Comparison of ENCODE assay signal across 8 mouse cellular contexts in the genomic region with DNA sequence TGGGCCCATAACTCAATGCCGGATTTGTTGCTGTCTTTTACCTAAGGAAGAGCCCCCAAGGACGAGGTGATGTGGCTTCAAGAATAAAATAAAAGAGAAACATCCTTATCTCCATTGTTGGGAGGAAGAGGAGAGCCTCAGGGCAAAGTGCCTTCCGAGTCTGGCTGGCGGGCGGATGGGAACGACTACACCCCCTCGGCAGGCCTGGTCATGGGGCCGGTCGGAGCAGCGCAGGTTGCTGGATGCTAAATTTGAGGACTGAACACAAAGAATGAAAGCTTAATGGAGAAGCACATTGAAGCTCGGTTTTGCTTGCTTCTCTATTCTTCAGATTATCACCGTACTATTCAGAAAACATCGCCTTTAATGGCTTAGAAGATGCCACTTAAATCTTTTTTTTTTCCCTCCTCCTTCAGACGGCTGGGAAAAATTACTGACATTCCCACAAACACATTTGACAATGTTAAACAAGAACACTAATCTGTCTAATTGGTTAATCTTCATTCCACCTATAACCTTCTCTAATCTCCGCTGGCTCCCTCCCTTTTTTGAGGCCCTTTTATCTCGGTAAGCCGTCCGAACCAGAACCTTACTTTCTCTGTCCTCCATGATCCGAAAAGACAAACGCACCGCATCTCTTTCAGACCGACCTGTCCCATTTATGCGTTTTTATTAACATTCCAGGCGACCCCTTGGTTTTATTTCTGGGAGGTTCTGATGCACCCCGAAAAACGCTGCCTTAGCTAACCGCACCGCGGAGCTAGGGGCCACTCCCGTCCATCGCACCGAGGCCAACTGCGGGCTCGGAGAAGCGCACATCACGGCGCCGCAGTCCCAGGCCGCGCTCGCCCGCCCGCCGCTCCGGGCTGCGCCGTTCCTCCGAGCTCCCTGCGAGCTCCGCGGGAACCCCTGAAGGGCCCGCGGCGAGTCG. TPM values are rescaled to one million over a fixed set of nuclear protein-coding genes. Genes with fewer than 3 reads are reported as not detected.
DNase-seq lines count a peak whose midpoint lies in the region; ATAC-seq and TF ChIP-seq lines count a peak whose summit lies in the region.

No protein-coding gene starts in this region.

- no peak for ATAC-seq in G1E (ENCODE audit: extremely low read depth, insufficient number of reproducible peaks, low FRiP score, poor library complexity, severe bottlenecking)
- ATAC-seq in forebrain, postnatal 0 days = peak; percentile 79
- peak; percentile 38 for ATAC-seq in megakaryocyte progenitor cell, adult 5-6 weeks (replicated peaks; ENCODE audit: poor library complexity)
- peak; percentile 74 for ATAC-seq in stomach, embryonic 16.5 days (ENCODE audit: insufficient read depth, low FRiP score)

- TF ChIP-seq POLR2A in heart, adult 2 months (IDR thresholded peaks at IDR 0.05; ENCODE audit: insufficient read depth, low read depth, low read length) = no peak

- H3K79me2 ChIP-seq in heart, adult 2 months (replicated peaks; ENCODE audit: control insufficient read depth, insufficient read depth, low read length) = peaks cover 2% of the 10 kb centered on the region; the same call in 1 of the 2 replicates

- H3K4me3 ChIP-seq in heart, adult 2 months = peak overlapping the region; percentile 90
- H3K4me3 ChIP-seq in G1E (ENCODE audit: low read depth, low read length) = peak overlapping the region; percentile 95
- H3K4me3 ChIP-seq in forebrain, postnatal 0 days (ENCODE audit: low read depth, low read length) = peak overlapping the region; percentile 62
- H3K4me3 ChIP-seq in stomach, embryonic 16.5 days (replicated peaks; ENCODE audit: low read length) = peak overlapping the region; percentile 91

- intact Hi-C loops in heart, adult 2 months (cut with DNase I) = loop anchor here (2.0 to 10.0 kb wide), 5 partner anchors 87 to 376 kb away; a partner anchor contains a TSS
- intact Hi-C loops in heart, postnatal 25 days (cut with DNase I) = loop anchor here (1.0 to 5.0 kb wide), 4 partner anchors 87 to 413 kb away; a partner anchor contains a TSS

- 4% methylated on average over 55 of the region's 55 CpGs for WGBS in heart, adult 2 months
- WGBS in forebrain, postnatal 0 days = 3% methylated on average over 55 of the region's 55 CpGs
- WGBS in stomach, embryonic 16.5 days = 3% methylated on average over 55 of the region's 55 CpGs

- no peak for TF ChIP-seq EP300 in heart, adult 2 months (IDR thresholded peaks at IDR 0.05; ENCODE audit: insufficient read depth, low read depth, low read length)

- no peaks in the 10 kb centered on the region for H3K27me3 ChIP-seq in heart, adult 2 months (ENCODE audit: control insufficient read depth, insufficient read depth, low read length)
- no peaks in the 10 kb centered on the region for H3K27me3 ChIP-seq in G1E (ENCODE audit: insufficient read depth, low read length)
- H3K27me3 ChIP-seq in forebrain, postnatal 0 days (ENCODE audit: insufficient read depth, low read length) = no peaks in the 10 kb centered on the region
- no peaks in the 10 kb centered on the region for H3K27me3 ChIP-seq in stomach, embryonic 16.5 days (ENCODE audit: control insufficient read depth, insufficient read depth, low read length)

- H3K9ac ChIP-seq in heart, adult 2 months (ENCODE audit: low read depth, low read length) = peak overlapping the region; percentile 94
- H3K9ac ChIP-seq in forebrain, postnatal 0 days = peak overlapping the region; percentile 95
- H3K9ac ChIP-seq in stomach, embryonic 16.5 days (ENCODE audit: low read length) = peak overlapping the region; percentile 97

- DNase-seq in heart, adult 2 months = no peak
- DNase-seq in heart, postnatal 25 days (ENCODE audit: low spot score) = no peak
- peak; percentile 18 for DNase-seq in G1E (ENCODE audit: low spot score)
- DNase-seq in cerebellum, postnatal 10 days = peak; percentile 59 to 77
- no peak for DNase-seq in forebrain, postnatal 0 days
- peak; percentile 34 for DNase-seq in kidney, postnatal 10 days

- peak overlapping the region; percentile 70 for H3K4me2 ChIP-seq in forebrain, postnatal 0 days (ENCODE audit: low read depth)
- H3K4me2 ChIP-seq in stomach, embryonic 16.5 days (ENCODE audit: low read depth, low read length) = peak overlapping the region; percentile 79

- H3K9me3 ChIP-seq in G1E (replicated peaks) = no peaks in the 10 kb centered on the region
- no peaks in the 10 kb centered on the region for H3K9me3 ChIP-seq in forebrain, postnatal 0 days (ENCODE audit: low read length)
- peaks cover 4% of the 10 kb centered on the region; the same call in 1 of the 2 replicates for H3K9me3 ChIP-seq in stomach, embryonic 16.5 days (replicated peaks; ENCODE audit: control insufficient read depth, low read length)

- no peak for TF ChIP-seq CTCF in heart, adult 2 months (IDR thresholded peaks at IDR 0.05)
- no peak for TF ChIP-seq CTCF in G1E (IDR thresholded peaks at IDR 0.05; ENCODE audit: low read depth, low read length)
- TF ChIP-seq CTCF in forebrain, postnatal 0 days (IDR thresholded peaks at IDR 0.05; ENCODE audit: low read depth) = no peak; the same call in 1 of the 2 replicates

- peaks cover 8% of the 10 kb centered on the region for H3K36me3 ChIP-seq in heart, adult 2 months (ENCODE audit: control insufficient read depth, insufficient read depth, low read length)
- H3K36me3 ChIP-seq in G1E (replicated peaks) = peaks cover 39% of the 10 kb centered on the region
- H3K36me3 ChIP-seq in forebrain, postnatal 0 days (ENCODE audit: insufficient read depth) = peaks cover 9% of the 10 kb centered on the region; the same call in 1 of the 2 replicates
- H3K36me3 ChIP-seq in stomach, embryonic 16.5 days (ENCODE audit: control insufficient read depth, insufficient read depth, low read length) = no peaks in the 10 kb centered on the region; the same call in 1 of the 2 replicates

- peak overlapping the region; percentile 97 for H3K27ac ChIP-seq in heart, adult 2 months
- H3K27ac ChIP-seq in forebrain, postnatal 0 days (ENCODE audit: low read depth, low read length) = peak overlapping the region; percentile 99
- H3K27ac ChIP-seq in stomach, embryonic 16.5 days (ENCODE audit: low read length) = peak overlapping the region; percentile 83

- H3K4me1 ChIP-seq in heart, adult 2 months (ENCODE audit: control insufficient read depth, insufficient read depth, low read length) = peaks cover 6% of the 10 kb centered on the region
- peaks cover 24% of the 10 kb centered on the region for H3K4me1 ChIP-seq in G1E (ENCODE audit: insufficient read depth, low read depth, low read length)
- peaks cover 7% of the 10 kb centered on the region; the same call in 1 of the 2 replicates for H3K4me1 ChIP-seq in forebrain, postnatal 0 days (ENCODE audit: insufficient read depth)
- peaks cover 7% of the 10 kb centered on the region for H3K4me1 ChIP-seq in stomach, embryonic 16.5 days (ENCODE audit: control insufficient read depth, insufficient read depth, low read length)

RNA-seq across cellular contexts. Expression of a gene that starts 0.7 kb away (rescaled TPM):
- total RNA-seq in heart, adult 2 months (2021) = 10 to 100 TPM; 40.8 to 41.9 TPM
- 14.1 and 20.1 TPM in 2 replicates for polyA plus RNA-seq in heart, adult 2 months (2012; rRNA removed)
- 10 to 100 TPM; 42.3 to 43.4 TPM for total RNA-seq in heart, postnatal 25 days (2021)
- total RNA-seq in G1E (2014; fragmentation: Nextera tagmentation) (73.5 and 85.3 TPM in 2 replicates), G1E (2017) (44.8 and 48.1 TPM in 2 replicates)
- 31.8 and 32.3 TPM in 2 replicates for polyA plus RNA-seq in G1E (2012)
- total RNA-seq in forebrain, postnatal 0 days (2014; rRNA removed) = 88.5 and 106 TPM in 2 replicates
- 53.6 and 61.2 TPM in 2 replicates for polyA plus RNA-seq in forebrain, postnatal 0 days (2015; fragmentation: Nextera tagmentation; extraction: Ambion mirVana)
- 52.8 and 54.9 TPM in 2 replicates for total RNA-seq in megakaryocyte progenitor cell, adult 5-6 weeks (2015)
- 48.5 and 48.9 TPM in 2 replicates for total RNA-seq in megakaryocyte progenitor cell, adult 5-6 weeks (2017)
- polyA plus RNA-seq in stomach, embryonic 16.5 days (2015; fragmentation: Nextera tagmentation; extraction: Ambion mirVana) = 44.3 and 48.9 TPM in 2 replicates

RNA-seq across cellular contexts. Expression of a gene that starts 32.3 kb away (rescaled TPM):
- 1 to 10 TPM; 1.6 to 2.6 TPM for total RNA-seq in heart, adult 2 months (2021)
- 4.9 and 7.5 TPM in 2 replicates for polyA plus RNA-seq in heart, adult 2 months (2012; rRNA removed)
- total RNA-seq in heart, postnatal 25 days (2021) = 1 to 10 TPM; 1.5 to 1.6 TPM
- total RNA-seq in G1E (2014; fragmentation: Nextera tagmentation) = 1.5 TPM in 1 of 2 replicates, not detected in the other
- 0.22 TPM in 1 of 2 replicates, not detected in the other for total RNA-seq in G1E (2017)
- polyA plus RNA-seq in G1E (2012) = not detected in 2 replicates
- 0.54 TPM in 1 of 2 replicates, not detected in the other for total RNA-seq in forebrain, postnatal 0 days (2014; rRNA removed)
- not detected in 2 replicates for polyA plus RNA-seq in forebrain, postnatal 0 days (2015; fragmentation: Nextera tagmentation; extraction: Ambion mirVana)
- 0.17 and 0.20 TPM in 2 replicates for total RNA-seq in megakaryocyte progenitor cell, adult 5-6 weeks (2015)
- not detected in 2 replicates for total RNA-seq in megakaryocyte progenitor cell, adult 5-6 weeks (2017)
- polyA plus RNA-seq in stomach, embryonic 16.5 days (2015; fragmentation: Nextera tagmentation; extraction: Ambion mirVana) = 0.22 and 0.36 TPM in 2 replicates

RNA-seq across cellular contexts. Expression of a gene that starts 47.7 kb away (rescaled TPM):
- 100 to 1,000 TPM in 1 of 2 experiments, 10 to 100 TPM in 1; 81.2 to 101 TPM for total RNA-seq in heart, adult 2 months (2021)
- polyA plus RNA-seq in heart, adult 2 months (2012; rRNA removed) = 30.5 and 57.6 TPM in 2 replicates
- total RNA-seq in heart, postnatal 25 days (2021) = 10 to 100 TPM; 75.9 to 79.1 TPM
- 6.9 and 9.1 TPM in 2 replicates for total RNA-seq in G1E (2014; fragmentation: Nextera tagmentation)
- 38.4 and 44.3 TPM in 2 replicates for total RNA-seq in G1E (2017)
- polyA plus RNA-seq in G1E (2012) = 0.49 and 0.61 TPM in 2 replicates
- 45.3 and 53.0 TPM in 2 replicates for total RNA-seq in forebrain, postnatal 0 days (2014; rRNA removed)
- polyA plus RNA-seq in forebrain, postnatal 0 days (2015; fragmentation: Nextera tagmentation; extraction: Ambion mirVana) = 21.8 and 30.6 TPM in 2 replicates
- not detected in 2 replicates for total RNA-seq in megakaryocyte progenitor cell, adult 5-6 weeks (2015)
- total RNA-seq in megakaryocyte progenitor cell, adult 5-6 weeks (2017) = 0.10 TPM in 1 of 2 replicates, not detected in the other
- 4.0 and 7.5 TPM in 2 replicates for polyA plus RNA-seq in stomach, embryonic 16.5 days (2015; fragmentation: Nextera tagmentation; extraction: Ambion mirVana)

Comparison
In these comparisons a context has a peak if more than half of its experiments do, and no peak if none do; other contexts are left out.
1. DNase-seq: peak in G1E (single experiment), cerebellum, postnatal 10 days (2 of 2) and kidney, postnatal 10 days (single experiment); none in heart, adult 2 months (0 of 2), heart, postnatal 25 days (single experiment) and forebrain, postnatal 0 days (single experiment).
2. RNA of a gene that starts 47.7 kb away (total RNA-seq): 81.2 to 101 TPM in heart, adult 2 months, 75.9 to 79.1 TPM in heart, postnatal 25 days, 45.3 to 53.0 TPM in forebrain, postnatal 0 days and 6.9 to 44.3 TPM in G1E; 0.10 TPM in megakaryocyte progenitor cell, adult 5-6 weeks; every median in the first group is over 4 times any median in the second.
3. Peak in every context shown above with its lines, with median percentiles within 50 percentile points of each other: H3K27ac ChIP-seq, H3K4me3 ChIP-seq and H3K9ac ChIP-seq.